Mouse (Mus musculus) forebrain, embryonic 13.5 days (tissue): ENCODE results near the gene Ralgapa2. TPM values are rescaled to one million over a fixed set of nuclear protein-coding genes. Genes with fewer than 3 reads are reported as not detected.

ENCODE experiments used
- ATAC-seq: fragments of 200-750 bp; cut with Nextera tagmentation; 2 replicates; pipeline ENCODE4 v1.8.0; 2017
- H3K27ac ChIP-seq: fragments of 300-500 bp; sonication (generic); 2 replicates; pipeline ENCODE4 v1.5.1; 2015; ENCODE audit warnings: inconsistent platforms, mild to moderate bottlenecking, moderate library complexity
- H3K27me3 ChIP-seq: fragments of 300-500 bp; sonication (generic); 2 replicates; pipeline ENCODE4 v1.6.1; 2015; ENCODE audit warnings: mild to moderate bottlenecking, inconsistent platforms
- H3K36me3 ChIP-seq: fragments of 300-500 bp; sonication (generic); 2 replicates; pipeline ENCODE4 v1.6.1; 2015; ENCODE audit warnings: mild to moderate bottlenecking, inconsistent platforms; ENCODE audit not compliant: poor library complexity, severe bottlenecking
- H3K4me1 ChIP-seq: fragments of 300-500 bp; sonication (generic); 2 replicates; pipeline ENCODE4 v1.6.1; 2015; ENCODE audit warnings: inconsistent platforms
- H3K4me2 ChIP-seq: fragments of 300-500 bp; sonication (generic); 2 replicates; pipeline ENCODE4 v1.6.1; 2015; ENCODE audit warnings: inconsistent platforms, mild to moderate bottlenecking, moderate library complexity
- H3K4me3 ChIP-seq: fragments of 300-500 bp; sonication (generic); 2 replicates; pipeline ENCODE4 v1.5.1; 2015; ENCODE audit warnings: mild to moderate bottlenecking, inconsistent platforms
- H3K9ac ChIP-seq: fragments of 300-500 bp; sonication (generic); 2 replicates; pipeline ENCODE4 v1.6.1; 2015; ENCODE audit warnings: mild to moderate bottlenecking, inconsistent platforms
- H3K9me3 ChIP-seq: fragments of 300-500 bp; sonication (generic); replicated peaks from 2 replicates; pipeline ENCODE4 v1.6.1; 2016; ENCODE audit warnings: inconsistent platforms
- WGBS: fragments of 180-500 bp; shearing (Covaris S2); methylation state at CpG from one replicate; pipeline ENCODE4 v1.1.7; 2015; 5-methylcytosine and 5-hydroxymethylcytosine counted together
- polyA plus RNA-seq: library from polyadenylated mRNA; unstranded; fragments of >200 nt; fragmentation: Nextera tagmentation; extraction: Ambion mirVana; gene quantifications from 2 replicates; pipeline ENCODE4 v1.2.1, GENCODE M21; 2015

Gene Ralgapa2
- polyA plus RNA-seq, 1 experiment from 2014 or later, result 12.8 TPM

- no peak overlapping the region for H3K4me3 ChIP-seq
- H3K4me1 ChIP-seq, result peaks cover 50% of the 10 kb centered on the region
- H3K9me3 ChIP-seq, result no peaks in the 10 kb centered on the region
- H3K27ac ChIP-seq, result peak overlapping the region; percentile 86
- no peak overlapping the region for H3K4me2 ChIP-seq
- 37% methylated on average over 6 of the region's 6 CpGs for WGBS
- no peak for ATAC-seq
- H3K36me3 ChIP-seq, result no peaks in the 10 kb centered on the region
- H3K27me3 ChIP-seq, result no peaks in the 10 kb centered on the region
- no peak overlapping the region for H3K9ac ChIP-seq
Measured at GRCm38 (mm10) chr2:146281346-146281745, 230.8 kb downstream of the Ralgapa2 start.

- Histone ChIP-seq H3K4me1 (peaks cover 45% of the 10 kb centered on the region), H3K36me3 (no peaks in the 10 kb centered on the region), H3K27me3 (no peaks in the 10 kb centered on the region), H3K27ac (peak overlapping the region; percentile 86), H3K9ac (no peak overlapping the region), H3K9me3 (no peaks in the 10 kb centered on the region), H3K4me3 (no peak overlapping the region), H3K4me2 (no peak overlapping the region)
- 0 out of 2 replicates have a peak, but pooled peaks have one; percentile 27 for ATAC-seq
- WGBS, result 35% methylated on average over 1 of the region's 1 CpGs
Measured at GRCm38 (mm10) chr2:146280921-146281274, 231.2 kb downstream of the Ralgapa2 start.

DNA sequence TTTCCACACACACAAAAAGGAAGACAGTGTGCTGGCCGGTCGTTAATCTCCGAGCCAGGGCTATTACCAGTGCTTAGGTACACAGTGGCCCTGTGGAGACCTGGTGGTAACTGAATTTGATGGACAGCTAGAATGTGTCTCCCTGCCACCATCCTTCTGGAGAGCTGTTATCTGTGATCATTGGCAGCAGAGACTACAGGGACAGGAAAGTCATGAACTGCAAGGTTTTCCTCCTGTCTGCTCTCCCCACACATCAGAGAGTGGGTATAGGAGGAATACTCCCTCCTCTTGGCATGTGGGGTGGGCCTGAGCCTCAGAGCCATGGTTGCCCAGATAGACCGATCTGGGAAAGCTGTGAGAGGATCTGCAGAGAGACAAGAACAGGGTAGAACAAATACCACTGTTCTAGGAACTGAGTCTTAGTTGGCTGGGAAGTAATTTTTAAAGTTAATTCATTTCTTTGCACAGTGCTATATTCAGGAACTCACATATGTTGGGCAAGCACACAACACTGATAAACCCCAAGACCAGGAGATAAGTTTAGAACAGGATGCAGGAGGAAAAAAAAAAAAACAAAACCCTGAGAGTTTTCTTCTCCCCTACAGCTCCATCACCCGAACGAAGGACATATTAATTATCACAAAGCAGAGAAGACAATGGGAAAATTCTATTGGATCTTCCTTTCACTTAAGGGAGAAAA, 231.8 kb downstream of the Ralgapa2 start:
- no peak overlapping the region for H3K4me3 ChIP-seq
- H3K36me3 ChIP-seq, result no peaks in the 10 kb centered on the region
- ATAC-seq, result peak; percentile 70
- no peaks in the 10 kb centered on the region for H3K27me3 ChIP-seq
- peaks cover 43% of the 10 kb centered on the region for H3K4me1 ChIP-seq
- H3K9ac ChIP-seq, result no peak overlapping the region
- 11% methylated on average over 6 of the region's 6 CpGs for WGBS
- H3K9me3 ChIP-seq, result no peaks in the 10 kb centered on the region
- H3K4me2 ChIP-seq, result peak overlapping the region; percentile 42
- peak overlapping the region; percentile 86 for H3K27ac ChIP-seq

DNA sequence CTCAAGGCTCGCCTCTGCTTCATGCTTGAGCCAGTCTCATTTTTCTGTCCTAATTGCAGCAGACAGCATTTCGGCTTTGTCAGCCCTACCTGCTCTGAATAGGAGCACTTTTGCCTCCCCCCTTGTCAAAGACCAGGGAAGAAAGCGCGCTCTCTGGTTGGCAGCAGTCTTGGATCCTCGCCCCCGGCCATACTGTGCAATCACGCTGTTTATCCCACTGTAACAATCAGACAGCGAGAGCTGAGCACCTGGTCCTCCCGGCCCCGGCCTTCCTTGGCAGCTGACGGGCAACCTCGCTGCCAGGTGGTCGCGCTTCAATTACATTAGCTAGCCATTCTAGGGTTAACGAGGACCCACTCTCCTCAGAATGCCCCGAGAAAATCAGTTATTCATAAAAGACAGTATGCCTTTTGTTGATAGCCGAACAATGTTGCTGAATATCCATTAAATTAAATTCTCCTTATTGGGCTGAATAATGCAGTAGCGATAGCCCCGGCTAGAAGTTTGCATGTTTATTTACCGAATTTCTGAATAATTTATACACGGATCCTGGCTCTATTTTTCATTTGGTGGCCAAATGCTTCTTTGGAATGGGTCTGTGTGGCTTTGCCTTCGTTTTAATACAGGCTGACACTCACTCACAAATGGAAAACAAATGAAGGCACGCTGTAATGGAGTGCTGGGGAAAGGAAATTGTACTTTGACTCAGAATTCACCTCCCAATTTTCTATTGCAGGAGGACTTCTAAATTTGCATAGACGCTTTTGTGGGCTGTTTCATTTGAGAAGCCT, 232.5 kb downstream of the Ralgapa2 start:
- Histone ChIP-seq H3K36me3 (no peaks in the 10 kb centered on the region), H3K27me3 (no peaks in the 10 kb centered on the region), H3K9ac (peak overlapping the region; percentile 35; the same call in 1 of the 2 replicates), H3K4me1 (peaks cover 43% of the 10 kb centered on the region), H3K4me3 (peak overlapping the region; percentile 11; the same call in 1 of the 2 replicates), H3K27ac (peak overlapping the region; percentile 86), H3K4me2 (peak overlapping the region; percentile 42), H3K9me3 (no peaks in the 10 kb centered on the region)
- WGBS, result 5% methylated on average over 24 of the region's 24 CpGs
- peak; percentile 91 for ATAC-seq

DNA sequence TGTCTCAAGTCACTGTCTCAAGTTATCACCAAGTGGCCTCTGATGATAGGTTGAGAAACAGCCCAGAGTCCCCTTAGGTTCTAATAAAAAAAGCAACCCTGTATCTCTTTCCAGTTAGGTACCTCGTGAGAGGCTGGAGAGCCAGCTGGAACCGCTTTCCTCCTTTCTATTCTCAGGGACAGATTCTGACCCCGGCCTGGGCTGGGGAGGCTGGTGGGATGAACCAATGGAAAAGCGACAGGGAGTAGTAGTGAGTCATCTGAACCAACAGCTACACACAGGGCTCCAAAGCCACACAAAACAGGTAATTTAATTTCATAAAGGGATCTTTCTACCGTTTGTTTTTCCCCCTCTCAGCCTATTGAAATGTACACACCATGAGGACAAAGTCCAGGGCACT, 233.8 kb downstream of the Ralgapa2 start:
- Histone ChIP-seq H3K36me3 (no peaks in the 10 kb centered on the region), H3K4me2 (no peak overlapping the region), H3K27ac (peak overlapping the region; percentile 86), H3K4me3 (no peak overlapping the region), H3K4me1 (peaks cover 43% of the 10 kb centered on the region), H3K27me3 (no peaks in the 10 kb centered on the region), H3K9me3 (no peaks in the 10 kb centered on the region), H3K9ac (no peak overlapping the region)
- WGBS, result 24% methylated on average over 5 of the region's 5 CpGs
- no peak for ATAC-seq

- no peaks in the 10 kb centered on the region for H3K27me3 ChIP-seq
- WGBS, result 93% methylated on average over 3 of the region's 3 CpGs
- H3K36me3 ChIP-seq, result no peaks in the 10 kb centered on the region
- no peak for ATAC-seq
- H3K9me3 ChIP-seq, result no peaks in the 10 kb centered on the region
- H3K4me1 ChIP-seq, result peaks cover 26% of the 10 kb centered on the region
- H3K4me3 ChIP-seq, result no peak overlapping the region
- H3K27ac ChIP-seq, result no peak overlapping the region
- H3K9ac ChIP-seq, result no peak overlapping the region
- no peak overlapping the region for H3K4me2 ChIP-seq
Measured at GRCm38 (mm10) chr2:146266539-146266938, 245.6 kb downstream of the Ralgapa2 start.

DNA sequence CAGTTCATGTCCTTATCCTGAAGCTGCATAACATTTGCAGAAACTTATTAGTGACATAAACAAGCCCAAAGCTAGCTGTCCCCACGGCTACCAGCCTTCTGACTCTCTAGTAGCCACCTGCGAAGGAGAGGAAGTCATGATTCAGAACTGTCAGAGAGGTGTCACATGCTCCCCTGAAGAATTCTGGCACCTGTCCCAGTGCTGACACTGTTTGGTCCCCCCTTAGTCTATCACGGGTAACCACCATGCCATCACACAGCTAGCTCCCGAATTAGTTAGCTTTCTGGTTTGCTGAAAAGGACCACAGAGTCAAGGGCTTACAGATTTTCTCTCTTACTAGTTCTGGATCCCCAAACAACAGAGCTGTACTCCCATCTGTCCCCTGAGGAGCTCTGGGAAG, 247.1 kb downstream of the Ralgapa2 start:
- Histone ChIP-seq H3K36me3 (no peaks in the 10 kb centered on the region), H3K4me3 (no peak overlapping the region), H3K9ac (no peak overlapping the region), H3K27ac (no peak overlapping the region), H3K27me3 (no peaks in the 10 kb centered on the region), H3K4me1 (peaks cover 41% of the 10 kb centered on the region), H3K9me3 (no peaks in the 10 kb centered on the region), H3K4me2 (no peak overlapping the region)
- 71% methylated on average over 4 of the region's 4 CpGs for WGBS
- no peak for ATAC-seq

DNA sequence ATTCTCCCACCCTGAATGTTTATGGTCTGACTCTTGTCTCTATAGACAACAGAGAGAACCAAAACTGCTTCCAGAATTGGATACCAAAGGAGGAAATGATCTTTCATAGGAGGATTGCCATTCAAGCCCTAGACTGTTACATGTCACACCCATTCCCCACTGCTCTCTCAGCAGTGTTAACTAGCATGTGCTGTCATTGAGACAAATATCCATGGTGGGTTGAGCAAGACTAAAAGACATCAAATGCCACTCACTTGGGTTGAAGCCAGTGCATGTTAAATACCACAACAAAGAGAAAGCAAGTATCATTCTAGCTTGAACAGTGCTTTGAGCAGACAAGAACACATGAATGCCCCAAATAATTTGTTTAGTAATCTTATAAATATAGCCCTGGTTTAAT, 249.2 kb downstream of the Ralgapa2 start:
- H3K4me2 ChIP-seq, result no peak overlapping the region
- peaks cover 58% of the 10 kb centered on the region for H3K4me1 ChIP-seq
- H3K36me3 ChIP-seq, result no peaks in the 10 kb centered on the region
- H3K9me3 ChIP-seq, result no peaks in the 10 kb centered on the region
- no peak overlapping the region; the same call in 1 of the 2 replicates for H3K27ac ChIP-seq
- ATAC-seq, result no peak
- H3K9ac ChIP-seq, result no peak overlapping the region
- H3K27me3 ChIP-seq, result no peaks in the 10 kb centered on the region
- H3K4me3 ChIP-seq, result no peak overlapping the region

GRCm38 (mm10) chr2:146262215-146262614, 249.9 kb downstream of the Ralgapa2 start:
- Histone ChIP-seq H3K4me3 (no peak overlapping the region), H3K27me3 (no peaks in the 10 kb centered on the region), H3K4me1 (peaks cover 66% of the 10 kb centered on the region), H3K27ac (peak overlapping the region; percentile 45), H3K9me3 (no peaks in the 10 kb centered on the region), H3K36me3 (no peaks in the 10 kb centered on the region), H3K4me2 (no peak overlapping the region), H3K9ac (no peak overlapping the region)
- WGBS, result 7% methylated on average over 10 of the region's 10 CpGs
- ATAC-seq, result peak; percentile 85

DNA sequence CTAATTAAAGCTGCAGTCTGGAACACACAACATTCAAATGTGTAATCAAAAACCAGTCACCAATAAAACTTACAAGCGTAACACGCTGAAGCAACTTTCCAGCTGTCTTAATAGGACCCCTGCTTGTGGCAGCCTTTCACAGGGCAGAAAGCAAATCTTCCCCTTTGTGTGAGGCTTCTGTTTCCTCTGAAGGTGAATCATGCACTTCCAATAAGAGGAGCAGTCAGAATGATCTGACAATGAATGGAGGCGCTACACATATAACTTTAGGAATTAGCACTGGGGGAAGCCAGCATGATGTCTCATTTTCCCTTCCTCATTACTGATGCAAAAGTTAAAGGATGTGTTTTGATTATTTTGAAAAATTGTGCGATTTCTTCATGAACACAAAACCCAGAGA, 251.0 kb downstream of the Ralgapa2 start:
- no peaks in the 10 kb centered on the region for H3K27me3 ChIP-seq
- H3K9me3 ChIP-seq, result no peaks in the 10 kb centered on the region
- H3K4me1 ChIP-seq, result peaks cover 76% of the 10 kb centered on the region
- H3K27ac ChIP-seq, result peak overlapping the region; percentile 48
- no peak overlapping the region for H3K9ac ChIP-seq
- ATAC-seq, result no peak
- 41% methylated on average over 4 of the region's 4 CpGs for WGBS
- H3K36me3 ChIP-seq, result no peaks in the 10 kb centered on the region
- H3K4me3 ChIP-seq, result no peak overlapping the region
- no peak overlapping the region for H3K4me2 ChIP-seq

DNA sequence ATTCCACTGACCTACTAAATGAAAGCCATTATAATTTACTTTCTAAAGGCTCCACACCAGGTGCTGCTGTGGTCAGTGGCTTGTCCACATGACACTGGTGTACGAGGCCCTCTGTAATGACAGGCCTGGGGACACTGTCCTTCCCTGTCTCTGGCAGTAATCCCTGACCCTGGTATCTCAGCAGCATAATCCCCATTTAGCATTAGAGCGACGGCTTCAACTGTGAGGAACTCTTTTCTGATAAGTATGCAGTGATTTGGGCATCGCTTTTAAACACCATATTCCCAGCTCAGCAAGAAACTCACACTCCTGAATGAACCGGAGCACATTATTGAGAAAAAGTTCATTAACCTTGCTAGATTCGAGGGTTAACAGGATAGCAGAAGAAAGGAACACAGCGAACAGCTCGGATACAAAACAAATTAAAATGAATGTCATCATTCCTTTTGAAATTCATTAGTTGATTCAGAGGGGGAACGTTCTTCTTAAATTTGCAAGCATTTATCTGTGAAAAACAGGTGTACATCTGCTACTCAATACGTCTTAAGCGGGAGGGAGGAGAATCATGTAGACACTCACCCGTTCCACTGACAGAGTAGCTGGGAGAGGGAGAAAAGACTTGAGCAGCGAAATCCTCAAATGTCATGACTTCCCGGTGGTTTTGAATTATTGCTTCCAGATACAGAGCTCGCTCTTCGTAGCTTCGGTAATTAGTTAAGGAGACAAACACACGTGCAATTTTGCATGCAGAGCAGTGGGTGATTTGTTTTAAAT, 252.2 kb downstream of the Ralgapa2 start:
- H3K9me3 ChIP-seq, result no peaks in the 10 kb centered on the region
- ATAC-seq, result no peak
- no peaks in the 10 kb centered on the region for H3K27me3 ChIP-seq
- no peak overlapping the region for H3K4me3 ChIP-seq
- peaks cover 82% of the 10 kb centered on the region for H3K4me1 ChIP-seq
- 19% methylated on average over 18 of the region's 18 CpGs for WGBS
- H3K4me2 ChIP-seq, result peak overlapping the region; percentile 31
- no peaks in the 10 kb centered on the region for H3K36me3 ChIP-seq
- H3K27ac ChIP-seq, result peak overlapping the region; percentile 86
- no peak overlapping the region for H3K9ac ChIP-seq
